Mouse (Mus musculus) embryonic fibroblast, embryonic 13.5 days (primary cell): Measurements from ENCODE around the gene Ptpra.

ENCODE experiments used
- CTCF ChIP-seq: IDR thresholded peaks from 2 replicates; pipeline ENCODE4 v1.5.1; 2011; ENCODE audit warnings: mild to moderate bottlenecking, control low read depth, low read length, moderate library complexity, borderline replicate concordance; ENCODE audit not compliant: insufficient read depth
- POLR2A ChIP-seq: IDR thresholded peaks from 2 replicates; pipeline ENCODE4 v1.6.1; 2011; ENCODE audit warnings: low read depth, mild to moderate bottlenecking, control low read depth, low read length, moderate library complexity

- TF ChIP-seq CTCF (no peak), POLR2A (no peak)
These were observed 131.1 kb downstream of the Ptpra start for GRCm38 (mm10) chr2:130581201-130581600.
